Mouse (Mus musculus) bone marrow, adult 2 months (tissue): ENCODE data around the gene Aif1.
"Not testable (repeated sequence)": the region's sequence is repeated elsewhere in the genome, so short reads cannot be mapped to it uniquely, and the experiment has no call there.

ENCODE experiments used
- CTCF ChIP-seq: fragments of 200-500 bp; IDR thresholded peaks from 2 replicates; pipeline ENCODE4 v1.5.1; 2011; ENCODE audit warnings: low read length, control low read depth; ENCODE audit not compliant: control insufficient read depth, insufficient read depth
- POLR2A ChIP-seq: fragments of 200-500 bp; IDR thresholded peaks from 2 replicates; pipeline ENCODE4 v1.6.1; 2011; ENCODE audit warnings: low read depth, mild to moderate bottlenecking, control low read depth, low read length, borderline replicate concordance; ENCODE audit not compliant: control insufficient read depth

- not testable (repeated sequence) for TF ChIP-seq CTCF, POLR2A
Observed at GRCm38 (mm10) chr17:35124261-35124896, 51.5 kb downstream of the Aif1 start.
